Mouse (Mus musculus) c-Kit-positive CD71-negative TER-119-negative erythroid progenitor cells, embryonic 14.5 days (primary cell): ENCODE measurements around the gene Sla2.
"Not testable (repeated sequence)": the region's sequence is repeated elsewhere in the genome, so short reads cannot be mapped to it uniquely, and the experiment has no call there.

Experiments
- DNase-seq: peaks from one replicate; pipeline ENCODE4 v3.0.0-alpha.2; 2013; ENCODE audit warnings: low read depth

The Sla2 gene

GRCm38 (mm10) chr2:156864481-156864880 lies 22.5 kb downstream of the Sla2 start:
- no peak for DNase-seq

GRCm38 (mm10) chr2:156863487-156864160 lies 23.4 kb downstream of the Sla2 start:
- DNase-seq, result no peak

GRCm38 (mm10) chr2:156862772-156863486 lies 24.1 kb downstream of the Sla2 start, which contains the start of gene Rab5if:
Rab5if (plus strand) TSS chr2:156863128.
- peak; percentile 94 for DNase-seq

- no peak for DNase-seq
Observed at GRCm38 (mm10) chr2:156862041-156862717, 24.8 kb downstream of the Sla2 start.

- DNase-seq, result no peak
Observed at GRCm38 (mm10) chr2:156858671-156859070, 28.3 kb downstream of the Sla2 start.

- DNase-seq, result no peak
Observed at GRCm38 (mm10) chr2:156857835-156858234, 29.2 kb downstream of the Sla2 start, which contains the start of gene 4930518I15Rik. 4930518I15Rik (minus strand) TSS chr2:156857946.

DNA sequence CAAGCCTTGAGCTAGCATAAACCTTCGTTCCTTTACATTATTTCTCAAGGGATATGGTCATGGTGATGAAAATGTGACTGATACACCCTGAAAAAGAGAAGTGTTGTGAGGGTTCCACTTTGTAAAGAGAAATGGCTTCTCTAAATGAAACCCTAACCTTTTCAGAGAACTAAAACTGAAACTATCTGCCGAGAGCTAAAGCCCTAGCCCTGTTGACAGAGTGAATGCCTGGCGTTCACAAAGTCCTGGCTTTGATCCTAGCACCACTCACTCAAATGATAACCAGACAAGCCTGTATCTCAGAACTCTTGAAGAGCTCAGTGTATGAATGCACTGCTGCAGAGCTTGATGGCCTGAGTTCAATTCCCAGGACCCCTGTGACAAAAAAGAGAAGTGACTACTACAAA lies 29.6 kb downstream of the Sla2 start:
- DNase-seq, result no peak

DNA sequence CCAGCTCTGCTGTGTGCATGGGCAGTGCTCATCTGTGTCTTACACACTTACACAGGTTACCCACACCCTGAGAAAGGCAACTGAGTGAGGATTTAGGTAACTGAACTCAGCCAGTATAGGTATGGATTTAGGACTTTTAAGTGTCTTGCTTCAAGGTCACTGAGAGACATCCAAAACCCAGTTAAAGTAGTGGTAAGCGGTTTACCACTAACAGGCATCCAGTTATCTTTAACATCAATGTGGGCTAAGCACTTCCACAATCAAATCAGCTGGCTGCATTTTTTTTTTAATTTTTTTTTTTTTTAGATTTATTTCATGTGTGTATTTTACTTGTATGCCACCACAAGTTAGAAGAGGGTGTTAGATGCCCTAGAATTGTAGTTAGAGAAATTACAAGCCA lies 30.7 kb downstream of the Sla2 start:
- no peak for DNase-seq

DNA sequence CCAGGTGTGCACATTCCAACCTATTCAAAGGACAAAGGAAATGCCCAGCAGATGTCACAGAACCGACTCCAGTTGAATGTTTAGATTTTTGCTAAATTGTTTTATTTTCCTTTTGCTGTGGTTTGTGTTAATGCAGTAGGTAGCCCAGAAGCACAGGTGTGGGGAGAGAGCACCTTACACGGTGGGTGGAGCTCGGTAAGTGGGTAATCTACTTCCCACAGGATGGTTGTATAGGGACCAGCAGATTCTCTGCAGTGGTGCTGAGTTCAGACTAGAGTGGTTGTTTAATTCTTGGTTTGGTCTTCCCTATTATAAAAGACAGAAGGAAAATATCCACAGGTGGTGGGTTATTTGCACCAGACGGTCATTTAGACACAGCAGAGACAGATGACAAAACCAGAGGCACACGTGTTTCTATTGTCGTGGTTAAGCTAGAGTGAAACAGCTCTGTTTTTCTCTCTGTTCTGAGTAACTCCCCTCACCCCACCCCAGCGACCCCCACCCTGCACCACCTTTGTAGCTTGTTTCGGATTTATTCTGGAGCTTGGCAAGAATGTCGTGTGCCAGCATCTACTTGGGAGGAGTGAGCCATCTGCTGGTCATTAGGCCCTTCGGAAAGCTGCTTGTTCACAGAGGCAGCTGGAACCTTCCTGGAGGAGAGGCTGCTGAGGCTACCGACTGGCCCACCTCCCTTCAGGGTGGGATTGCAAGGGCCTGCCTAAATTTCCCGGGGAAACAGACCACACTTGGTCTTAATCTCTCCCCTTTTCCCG lies 32.8 kb downstream of the Sla2 start:
- DNase-seq, result not testable (repeated sequence)

- not testable (repeated sequence) for DNase-seq
Observed at GRCm38 (mm10) chr2:156853584-156853983, 33.4 kb downstream of the Sla2 start.

DNA sequence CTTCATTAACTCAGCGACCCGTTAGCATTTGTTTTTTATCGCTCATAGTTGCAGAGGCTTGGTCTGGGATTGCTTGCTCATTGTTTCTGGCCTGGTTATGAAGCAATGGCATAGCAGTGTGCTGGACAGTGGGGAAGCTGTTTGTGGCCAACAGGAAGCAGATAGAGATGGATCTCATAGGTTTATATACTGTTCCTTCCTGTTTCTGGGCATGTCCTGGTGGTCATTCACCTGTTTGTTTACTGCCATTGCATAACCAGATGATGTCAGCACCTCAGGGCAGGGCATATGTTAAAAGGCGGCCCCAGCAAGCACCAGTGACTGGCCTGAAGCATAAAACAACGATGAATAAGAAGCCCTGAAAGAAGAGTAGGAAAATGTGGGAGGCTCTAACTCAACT lies 36.5 kb downstream of the Sla2 start:
- no peak for DNase-seq

DNA sequence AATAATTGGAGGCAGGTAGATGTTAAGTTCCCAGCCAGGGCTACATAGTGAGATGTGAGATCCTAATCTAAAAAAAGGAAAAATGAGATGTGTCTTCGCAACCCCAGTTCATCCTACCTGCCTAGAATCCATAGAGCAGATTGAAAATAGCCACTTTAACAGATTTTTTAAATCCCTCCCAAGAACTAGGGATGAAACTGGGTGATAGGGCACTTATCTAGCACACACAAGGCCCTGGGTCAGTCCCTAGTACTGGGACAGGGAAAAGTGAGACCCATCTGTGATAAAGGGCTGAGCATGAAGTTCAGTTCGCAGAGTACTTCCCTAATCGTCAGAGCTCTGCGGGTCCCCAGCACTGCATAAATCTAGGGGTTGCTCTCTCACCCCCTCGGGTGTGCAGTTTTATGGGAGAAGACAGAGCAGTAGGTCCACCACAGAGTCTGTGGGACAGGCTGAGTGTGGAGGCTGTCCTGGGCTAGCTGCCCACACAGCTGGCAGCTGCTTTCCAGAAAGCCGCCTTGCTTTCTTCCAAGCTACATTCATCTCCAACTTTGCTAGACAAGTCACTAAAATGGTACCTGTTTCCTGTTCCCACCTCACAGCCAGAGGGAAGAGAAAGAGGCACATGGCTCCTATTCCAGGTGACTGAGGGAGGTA lies 38.3 kb downstream of the Sla2 start:
- no peak for DNase-seq

- DNase-seq, result no peak
Observed at GRCm38 (mm10) chr2:156847653-156848052, 39.3 kb downstream of the Sla2 start.

GRCm38 (mm10) chr2:156844715-156845114 lies 42.3 kb downstream of the Sla2 start:
- DNase-seq, result no peak

DNA sequence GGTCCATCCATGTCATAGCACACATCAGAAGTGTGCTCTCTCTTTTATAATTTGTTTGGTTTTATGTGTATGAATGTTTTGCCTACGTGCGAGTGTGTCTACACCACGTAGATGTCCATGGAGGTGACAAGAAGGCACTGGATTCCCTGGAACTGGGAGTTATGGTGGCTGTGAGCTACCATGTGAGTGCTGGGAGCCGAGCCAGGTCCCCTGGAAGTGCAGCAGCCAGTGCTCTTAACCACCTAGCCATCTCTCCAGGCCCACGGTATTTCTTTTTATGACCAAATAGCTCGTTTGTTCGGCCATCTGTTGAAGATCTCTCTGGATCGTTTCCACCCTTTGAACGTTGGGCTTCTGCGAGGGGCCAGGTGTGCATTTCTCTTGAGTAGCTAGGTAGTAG lies 43.7 kb downstream of the Sla2 start:
- DNase-seq, result no peak

DNA sequence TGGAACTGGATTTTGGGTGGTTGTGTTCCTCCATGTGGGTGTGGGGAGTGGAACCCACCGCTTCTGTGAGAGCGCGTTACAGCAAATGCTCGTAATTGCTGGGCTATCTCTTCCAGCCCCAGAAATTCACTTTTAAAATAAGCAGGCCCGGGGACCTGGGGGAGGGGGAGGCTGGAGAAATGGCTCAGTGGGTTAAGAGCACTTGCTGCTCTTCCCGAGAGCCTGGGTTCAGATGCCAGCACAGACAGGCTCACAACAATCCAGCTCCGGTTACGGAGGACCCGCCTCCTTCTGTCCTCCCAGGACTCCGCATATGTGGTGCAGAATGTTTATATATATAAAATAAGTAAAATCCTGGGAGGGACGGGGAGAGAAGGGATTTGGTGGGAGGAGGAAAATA lies 44.3 kb downstream of the Sla2 start:
- no peak for DNase-seq

- DNase-seq, result no peak
Observed at GRCm38 (mm10) chr2:156841841-156842706, 44.9 kb downstream of the Sla2 start.

DNA sequence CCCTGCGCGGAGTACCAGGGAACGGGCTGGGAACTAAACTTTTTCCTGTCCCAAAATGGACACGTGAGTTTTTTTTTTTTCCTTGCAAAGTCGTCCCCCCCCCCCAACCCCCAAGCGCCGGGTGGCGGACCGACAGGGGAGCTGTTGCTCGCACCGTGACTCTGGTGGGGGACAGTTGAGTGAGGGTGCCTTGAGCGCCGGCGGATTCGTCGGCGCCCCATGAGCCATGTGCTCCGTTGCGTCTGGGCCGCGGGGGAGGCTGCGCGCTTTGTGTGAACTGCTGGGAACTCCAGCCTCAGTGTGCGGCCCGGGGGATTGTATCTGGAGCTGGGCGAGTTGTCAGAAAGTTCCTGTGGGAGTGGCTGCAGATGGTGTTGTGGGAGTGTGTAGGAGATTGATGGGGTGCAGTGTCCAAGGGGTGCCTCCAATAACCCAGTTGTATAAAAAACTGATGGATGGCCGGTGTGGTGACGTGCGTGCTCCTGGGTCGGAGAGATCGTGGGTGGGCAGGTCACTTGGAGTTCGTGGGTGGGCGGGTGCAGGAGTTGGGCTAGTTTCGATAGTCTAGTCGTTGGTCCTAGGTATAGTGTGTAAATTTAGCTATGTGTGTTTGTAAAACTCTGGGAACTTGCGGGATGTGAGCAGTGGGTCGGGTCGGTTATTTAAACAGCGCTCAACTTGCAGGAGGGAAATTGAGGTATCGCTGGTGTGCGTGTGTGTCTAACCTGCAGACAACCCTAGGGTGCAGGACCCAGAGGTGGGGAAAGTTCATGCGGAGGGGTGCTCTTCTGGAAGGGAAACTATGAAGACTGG lies 45.8 kb downstream of the Sla2 start:
- no peak for DNase-seq

GRCm38 (mm10) chr2:156840301-156841027 lies 46.5 kb downstream of the Sla2 start:
- no peak for DNase-seq
